Mouse (Mus musculus) liver, embryonic 11.5 days (tissue): Measurements from ENCODE around the gene Cnga1. TPM values are rescaled to one million over a fixed set of nuclear protein-coding genes. Genes with fewer than 3 reads are reported as not detected.
A peak's percentile ranks its signal among the peaks of the same experiment; 100 is the strongest.

Experiments
- ATAC-seq: fragments of 200-750 bp; cut with Nextera tagmentation; replicated peaks from 2 replicates; pipeline ENCODE4 v1.8.0; 2017; ENCODE audit warnings: moderate number of reproducible peaks, mild to moderate bottlenecking, moderate TSS enrichment, moderate library complexity; ENCODE audit not compliant: low FRiP score
- DNase-seq: peaks from one replicate; pipeline ENCODE4 v3.0.0-alpha.2; 2017; ENCODE audit warnings: low spot score
- H3K27ac ChIP-seq: fragments of 300-500 bp; sonication (generic); 2 replicates; pipeline ENCODE4 v1.5.1; 2014; ENCODE audit warnings: mild to moderate bottlenecking, low read depth, low read length, control low read depth
- H3K27me3 ChIP-seq: fragments of 300-500 bp; sonication (generic); replicated peaks from 2 replicates; pipeline ENCODE4 v1.6.1; 2014; ENCODE audit warnings: low read length, mixed read lengths; ENCODE audit not compliant: control insufficient read depth, insufficient read depth
- H3K36me3 ChIP-seq: fragments of 300-500 bp; sonication (generic); 2 replicates; pipeline ENCODE4 v1.6.1; 2014; ENCODE audit warnings: mild to moderate bottlenecking, low read length, moderate library complexity, mixed read lengths; ENCODE audit not compliant: control insufficient read depth, insufficient read depth
- H3K4me1 ChIP-seq: fragments of 300-500 bp; sonication (generic); replicated peaks from 2 replicates; pipeline ENCODE4 v1.6.1; 2014; ENCODE audit warnings: low read length, mixed read lengths; ENCODE audit not compliant: control insufficient read depth, insufficient read depth
- H3K4me2 ChIP-seq: fragments of 300-500 bp; sonication (generic); 2 replicates; pipeline ENCODE4 v1.6.1; 2014; ENCODE audit warnings: mild to moderate bottlenecking, control low read depth, moderate library complexity
- H3K4me3 ChIP-seq: fragments of 300-500 bp; sonication (generic); 2 replicates; pipeline ENCODE4 v1.5.1; 2014; ENCODE audit warnings: low read depth, low read length, control low read depth
- H3K9ac ChIP-seq: fragments of 300-500 bp; sonication (generic); 2 replicates; pipeline ENCODE4 v1.6.1; 2014; ENCODE audit warnings: low read depth, low read length, control low read depth
- H3K9me3 ChIP-seq: fragments of 300-500 bp; sonication (generic); 2 replicates; pipeline ENCODE4 v1.6.1; 2016; ENCODE audit warnings: low read length, inconsistent platforms, mixed read lengths; ENCODE audit not compliant: control insufficient read depth
- WGBS: fragments of 180-500 bp; shearing (Covaris S2); extraction: QIAGEN DNeasy Blood & Tissue Kit; methylation state at CpG from one replicate; pipeline ENCODE4 v1.1.7; 2014; 5-methylcytosine and 5-hydroxymethylcytosine counted together
- polyA plus RNA-seq: library from polyadenylated mRNA; unstranded; fragments of >200 nt; fragmentation: Nextera tagmentation; extraction: Ambion mirVana; gene quantifications from 2 replicates; pipeline ENCODE4 v1.2.1, GENCODE M21; 2014

Cnga1 gene
- polyA plus RNA-seq, 1 experiment from 2014 or later, result not detected

GRCm38 (mm10) chr5:72664854-72665253 lies 20.8 kb upstream of the Cnga1 start:
- WGBS, result 45% methylated on average over 3 of the region's 3 CpGs
- Histone ChIP-seq H3K36me3 (no peaks in the 10 kb centered on the region), H3K4me2 (no peak overlapping the region), H3K27ac (no peak overlapping the region), H3K9ac (no peak overlapping the region), H3K4me3 (no peak overlapping the region), H3K27me3 (no peaks in the 10 kb centered on the region), H3K9me3 (no peaks in the 10 kb centered on the region), H3K4me1 (no peaks in the 10 kb centered on the region)
- peak; percentile 41; the same call in 1 of the 2 replicates for ATAC-seq
- DNase-seq, result no peak

GRCm38 (mm10) chr5:72664126-72664525 lies 20.1 kb upstream of the Cnga1 start:
- 88% methylated on average over 5 of the region's 5 CpGs for WGBS
- DNase-seq (no peak), ATAC-seq (no peak)
- Histone ChIP-seq H3K4me3 (no peak overlapping the region), H3K27ac (no peak overlapping the region), H3K4me2 (no peak overlapping the region), H3K4me1 (no peaks in the 10 kb centered on the region), H3K9ac (no peak overlapping the region), H3K27me3 (no peaks in the 10 kb centered on the region), H3K36me3 (no peaks in the 10 kb centered on the region), H3K9me3 (no peaks in the 10 kb centered on the region)

- no peak overlapping the region for H3K4me2 ChIP-seq
- H3K4me3 ChIP-seq, result no peak overlapping the region
- H3K36me3 ChIP-seq, result no peaks in the 10 kb centered on the region
- H3K9me3 ChIP-seq, result no peaks in the 10 kb centered on the region
- peak; percentile 63 for ATAC-seq
- H3K27me3 ChIP-seq, result no peaks in the 10 kb centered on the region
- DNase-seq, result no peak
- no peak overlapping the region for H3K27ac ChIP-seq
- no peaks in the 10 kb centered on the region for H3K4me1 ChIP-seq
- H3K9ac ChIP-seq, result no peak overlapping the region
- 66% methylated on average over 6 of the region's 6 CpGs for WGBS
Measured at GRCm38 (mm10) chr5:72661051-72661781, 17.1 kb upstream of the Cnga1 start.

- Histone ChIP-seq H3K9me3 (no peaks in the 10 kb centered on the region), H3K4me3 (no peak overlapping the region), H3K4me2 (no peak overlapping the region), H3K36me3 (no peaks in the 10 kb centered on the region), H3K9ac (no peak overlapping the region), H3K4me1 (no peaks in the 10 kb centered on the region), H3K27ac (no peak overlapping the region), H3K27me3 (no peaks in the 10 kb centered on the region)
- ATAC-seq, result no peak
- 84% methylated on average over 13 of the region's 13 CpGs for WGBS
- DNase-seq, result no peak
Measured at GRCm38 (mm10) chr5:72658375-72658774, 14.3 kb upstream of the Cnga1 start.

- WGBS, result 67% methylated on average over 7 of the region's 7 CpGs
- Histone ChIP-seq H3K27ac (no peak overlapping the region), H3K9ac (no peak overlapping the region), H3K27me3 (no peaks in the 10 kb centered on the region), H3K4me1 (no peaks in the 10 kb centered on the region), H3K36me3 (no peaks in the 10 kb centered on the region), H3K9me3 (no peaks in the 10 kb centered on the region), H3K4me3 (no peak overlapping the region), H3K4me2 (no peak overlapping the region)
- DNase-seq, result no peak
- ATAC-seq, result no peak
Measured at GRCm38 (mm10) chr5:72656270-72656791, 12.3 kb upstream of the Cnga1 start.

GRCm38 (mm10) chr5:72653068-72653674 lies 9.1 kb upstream of the Cnga1 start:
- no peak for ATAC-seq
- Histone ChIP-seq H3K4me3 (no peak overlapping the region), H3K9me3 (no peaks in the 10 kb centered on the region), H3K27me3 (peaks cover 6% of the 10 kb centered on the region), H3K36me3 (no peaks in the 10 kb centered on the region), H3K9ac (no peak overlapping the region), H3K4me2 (no peak overlapping the region), H3K27ac (no peak overlapping the region), H3K4me1 (no peaks in the 10 kb centered on the region)
- 71% methylated on average over 10 of the region's 10 CpGs for WGBS
- no peak for DNase-seq

- Histone ChIP-seq H3K27me3 (peaks cover 9% of the 10 kb centered on the region), H3K9ac (no peak overlapping the region), H3K4me3 (no peak overlapping the region), H3K4me1 (no peaks in the 10 kb centered on the region; the same call in 1 of the 2 replicates), H3K4me2 (no peak overlapping the region), H3K27ac (no peak overlapping the region), H3K36me3 (no peaks in the 10 kb centered on the region), H3K9me3 (no peaks in the 10 kb centered on the region)
- DNase-seq (no peak), ATAC-seq (no peak)
- WGBS, result 78% methylated on average over 9 of the region's 9 CpGs
Measured at GRCm38 (mm10) chr5:72648987-72649735, 5.1 kb upstream of the Cnga1 start.

- peak; percentile 67 for ATAC-seq
- peaks cover 9% of the 10 kb centered on the region for H3K27me3 ChIP-seq
Measured at GRCm38 (mm10) chr5:72647958-72648595, 4.0 kb upstream of the Cnga1 start.

More at GRCm38 (mm10) chr5:72647958-72648595, 4.0 kb upstream of the Cnga1 start:
- H3K4me1 ChIP-seq, result no peaks in the 10 kb centered on the region; the same call in 1 of the 2 replicates
- no peaks in the 10 kb centered on the region for H3K36me3 ChIP-seq
- peak overlapping the region; percentile 72 for H3K4me2 ChIP-seq
- H3K9me3 ChIP-seq, result no peaks in the 10 kb centered on the region
- DNase-seq, result peak; percentile 34
- peak overlapping the region; percentile 47 for H3K4me3 ChIP-seq
- H3K9ac ChIP-seq, result no peak overlapping the region
- H3K27ac ChIP-seq, result no peak overlapping the region
- 8% methylated on average over 18 of the region's 18 CpGs for WGBS
